Mouse (Mus musculus) effector memory CD4-positive, alpha-beta T cell, adult 7 months (primary cell): ENCODE measurements around the gene Gm3453. TPM values are rescaled to one million over a fixed set of nuclear protein-coding genes. Genes with fewer than 3 reads are reported as not detected.

Experiments used
- polyA plus RNA-seq: library from polyadenylated mRNA; unstranded; fragments of 100-300 nt; shearing (Covaris generic); gene quantifications from one replicate; pipeline ENCODE4 v1.2.1, GENCODE M21; 2017

Gene Gm3453
- polyA plus RNA-seq: not detected

DNA sequence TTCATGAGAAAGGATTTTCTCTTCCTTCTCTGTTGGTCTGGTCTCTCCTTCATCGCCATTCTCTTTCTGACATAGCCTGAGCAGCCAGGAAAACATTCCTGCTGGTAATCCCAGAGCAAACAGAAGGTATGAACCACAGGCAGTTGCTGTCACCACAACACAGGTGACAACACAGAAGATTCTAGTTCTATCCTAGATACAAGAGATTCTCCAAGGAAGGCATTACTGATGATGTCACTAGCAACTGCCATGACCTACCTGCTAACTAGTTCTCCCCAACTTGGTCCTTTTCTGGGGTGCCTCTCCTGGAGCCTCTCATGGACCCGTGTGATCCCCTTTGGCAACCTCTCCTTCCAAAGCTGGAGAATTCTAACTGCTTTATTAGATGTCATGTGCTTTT, at the start of gene Gm3453:
Gm3453 (minus strand) TSS at position 101 of the 400 bp plus-strand sequence.

DNA sequence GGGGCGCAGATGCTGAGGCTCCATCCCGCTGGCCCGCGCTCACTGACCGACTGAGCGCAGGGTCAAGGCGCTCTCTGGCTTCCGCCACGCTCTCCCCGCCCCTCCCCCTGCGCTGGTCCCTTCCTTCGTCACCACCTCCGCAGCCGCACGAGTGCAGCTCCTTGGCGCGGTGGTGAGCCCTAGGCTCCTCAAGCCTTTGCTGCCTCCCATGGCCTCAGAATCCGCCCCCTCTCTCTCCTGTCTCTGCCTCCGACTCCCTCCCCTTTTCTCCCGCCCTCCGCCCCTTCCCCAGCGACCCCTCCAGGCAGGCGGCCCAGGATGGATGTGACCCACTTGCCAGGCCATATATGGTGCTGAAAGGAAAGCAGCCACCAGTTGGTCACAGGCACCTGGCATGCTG, 17.3 kb downstream of the Gm3453 start, which contains the start of gene Gm3248:
Gm3248 (minus strand) TSS at position 111 of the 400 bp plus-strand sequence.

Other genes starting within 250 kb of the Gm3453 start
- gene Gm3373, start 237.6 kb downstream of the Gm3453 start, polyA plus RNA-seq: not detected
- not detected for gene Gm3383, start 171.2 kb downstream of the Gm3453 start, polyA plus RNA-seq
- not detected for gene Gm3424, start 148.8 kb downstream of the Gm3453 start, polyA plus RNA-seq
- not detected for gene Gm8237, start 98.8 kb downstream of the Gm3453 start, polyA plus RNA-seq
- gene Gm3248, start 17.4 kb downstream of the Gm3453 start, polyA plus RNA-seq: not detected
- not detected for gene Gm6337, start 79.1 kb upstream of the Gm3453 start, polyA plus RNA-seq
- gene Gm8206, start 114.8 kb upstream of the Gm3453 start, polyA plus RNA-seq: 0.43 TPM
- gene Gm3468, start 129.5 kb upstream of the Gm3453 start, polyA plus RNA-seq: 1.1 TPM
- gene Gm3476, start 146.7 kb upstream of the Gm3453 start, polyA plus RNA-seq: not detected
- not detected for gene Gm21560, start 240.2 kb upstream of the Gm3453 start, polyA plus RNA-seq